Mouse (Mus musculus): ENCODE measurements around the gene Wdr37. TPM values are rescaled to one million over a fixed set of nuclear protein-coding genes. Genes with fewer than 3 reads are reported as not detected.

The Wdr37 gene
- polyA plus RNA-seq, 1 experiment from 2014 or later = 50.7 TPM

Small RNA genes within 50 kb of the gene (microRNA-seq; reads per million reads assigned to microRNA genes)
- gene Gm22750 = not detected

Other genes starting within 250 kb of the Wdr37 start
- 104 and 118 TPM in 2 replicates for gene Idi1, start 13.6 kb upstream of the Wdr37 start, polyA plus RNA-seq (2015; fragmentation: Nextera tagmentation; extraction: Ambion mirVana)
- not detected in 2 replicates for gene Gm9745, start 76.3 kb upstream of the Wdr37 start, polyA plus RNA-seq (2015; fragmentation: Nextera tagmentation; extraction: Ambion mirVana)
- gene Idi2, start 81.0 kb upstream of the Wdr37 start, polyA plus RNA-seq (2015; fragmentation: Nextera tagmentation; extraction: Ambion mirVana) = not detected in 2 replicates
- gene Gtpbp4, start 124.2 kb upstream of the Wdr37 start, polyA plus RNA-seq (2015; fragmentation: Nextera tagmentation; extraction: Ambion mirVana) = 53.4 and 58.8 TPM in 2 replicates
- gene Larp4b, start 222.0 kb upstream of the Wdr37 start, polyA plus RNA-seq (2015; fragmentation: Nextera tagmentation; extraction: Ambion mirVana) = 35.0 and 39.2 TPM in 2 replicates